Mouse (Mus musculus) forebrain, embryonic 15.5 days (tissue): ENCODE measurements around the gene Tmem43. TPM values are rescaled to one million over a fixed set of nuclear protein-coding genes. Genes with fewer than 3 reads are reported as not detected.
"Not testable (repeated sequence)": the region's sequence is repeated elsewhere in the genome, so short reads cannot be mapped to it uniquely, and the experiment has no call there.

Source experiments
- ATAC-seq: fragments of 200-750 bp; cut with Nextera tagmentation; replicated peaks from 2 replicates; pipeline ENCODE4 v1.8.0; 2017; ENCODE audit warnings: mild to moderate bottlenecking, moderate TSS enrichment, moderate library complexity
- H3K27ac ChIP-seq: fragments of 300-500 bp; sonication (generic); replicated peaks from 2 replicates; pipeline ENCODE4 v1.5.1; 2015; ENCODE audit warnings: mild to moderate bottlenecking, inconsistent platforms
- H3K27me3 ChIP-seq: fragments of 300-500 bp; sonication (generic); 2 replicates; pipeline ENCODE4 v1.6.1; 2015; ENCODE audit warnings: inconsistent platforms
- H3K36me3 ChIP-seq: fragments of 300-500 bp; sonication (generic); 2 replicates; pipeline ENCODE4 v1.6.1; 2015; ENCODE audit warnings: mild to moderate bottlenecking, inconsistent platforms
- H3K4me1 ChIP-seq: fragments of 300-500 bp; sonication (generic); 2 replicates; pipeline ENCODE4 v1.6.1; 2015; ENCODE audit warnings: inconsistent platforms
- H3K4me2 ChIP-seq: fragments of 300-500 bp; sonication (generic); replicated peaks from 2 replicates; pipeline ENCODE4 v1.6.1; 2015; ENCODE audit warnings: mild to moderate bottlenecking, inconsistent platforms
- H3K4me3 ChIP-seq: fragments of 300-500 bp; sonication (generic); 2 replicates; pipeline ENCODE4 v1.5.1; 2015; ENCODE audit warnings: mild to moderate bottlenecking, inconsistent platforms
- H3K9ac ChIP-seq: fragments of 300-500 bp; sonication (generic); replicated peaks from 2 replicates; pipeline ENCODE4 v1.6.1; 2015; ENCODE audit warnings: mild to moderate bottlenecking, inconsistent platforms
- H3K9me3 ChIP-seq: fragments of 300-500 bp; sonication (generic); 2 replicates; pipeline ENCODE4 v1.6.1; 2016; ENCODE audit warnings: inconsistent platforms
- WGBS: fragments of 180-500 bp; shearing (Covaris S2); methylation state at CpG from one replicate; pipeline ENCODE4 v1.1.7; 2015; ENCODE audit warnings: mixed read lengths; 5-methylcytosine and 5-hydroxymethylcytosine counted together
- polyA plus RNA-seq: library from polyadenylated mRNA; unstranded; fragments of >200 nt; fragmentation: Nextera tagmentation; extraction: Ambion mirVana; gene quantifications from 2 replicates; pipeline ENCODE4 v1.2.1, GENCODE M21; 2015

Tmem43 gene
- polyA plus RNA-seq, 1 experiment from 2014 or later = 54.1 TPM

DNA sequence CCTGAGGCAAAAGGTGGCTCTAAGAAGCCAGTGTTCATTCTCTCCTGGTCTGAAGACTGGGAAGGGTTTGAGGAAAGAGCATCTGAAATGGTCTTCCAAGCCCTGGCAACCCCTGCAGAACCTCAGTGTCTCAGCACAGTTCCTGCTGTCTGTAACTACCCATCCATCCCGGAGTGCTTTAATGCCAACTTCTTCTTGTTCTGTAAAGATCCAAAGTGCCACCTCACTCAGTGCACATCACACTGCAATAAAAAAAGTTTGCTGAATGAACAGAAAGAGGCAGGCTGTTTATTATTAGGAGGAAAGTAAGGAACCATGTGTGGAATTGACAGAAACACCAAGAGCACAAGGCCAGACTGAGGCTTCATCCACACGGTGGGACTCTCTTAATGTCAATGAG, 2.8 kb upstream of the Tmem43 start:
- 84% methylated on average over 2 of the region's 2 CpGs for WGBS
- Histone ChIP-seq H3K27ac (no peak overlapping the region), H3K27me3 (no peaks in the 10 kb centered on the region), H3K4me3 (no peak overlapping the region), H3K4me1 (peaks cover 30% of the 10 kb centered on the region), H3K36me3 (peaks cover 19% of the 10 kb centered on the region), H3K9me3 (no peaks in the 10 kb centered on the region), H3K9ac (no peak overlapping the region), H3K4me2 (no peak overlapping the region)
- ATAC-seq = no peak

DNA sequence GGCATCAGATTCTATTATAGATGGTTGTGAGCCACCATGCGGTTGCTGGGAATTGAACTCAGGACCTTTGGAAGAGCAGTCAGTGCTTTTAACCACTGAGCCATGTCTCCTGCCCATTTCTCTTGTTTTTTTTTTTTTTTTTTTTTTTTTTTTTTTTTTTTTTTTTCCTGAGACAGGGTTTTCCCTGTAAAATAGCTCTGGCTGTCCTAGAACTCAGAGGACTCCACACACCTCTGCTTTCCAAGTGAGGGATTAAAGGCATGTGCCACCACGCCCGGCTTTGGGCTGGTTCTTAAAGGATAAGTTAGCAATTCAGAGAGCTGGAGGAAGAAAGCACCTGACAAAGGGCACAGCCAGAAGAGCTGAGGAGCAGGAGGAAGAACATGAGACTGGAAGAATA, 2.1 kb upstream of the Tmem43 start:
- Histone ChIP-seq H3K36me3 (peaks cover 13% of the 10 kb centered on the region), H3K4me1 (peaks cover 31% of the 10 kb centered on the region)
- H3K9ac ChIP-seq, H3K4me3 ChIP-seq, H3K9me3 ChIP-seq, H3K4me2 ChIP-seq, ATAC-seq, H3K27ac ChIP-seq, H3K27me3 ChIP-seq: not testable (repeated sequence)
- over 99% methylated on average over 3 of the region's 3 CpGs for WGBS

DNA sequence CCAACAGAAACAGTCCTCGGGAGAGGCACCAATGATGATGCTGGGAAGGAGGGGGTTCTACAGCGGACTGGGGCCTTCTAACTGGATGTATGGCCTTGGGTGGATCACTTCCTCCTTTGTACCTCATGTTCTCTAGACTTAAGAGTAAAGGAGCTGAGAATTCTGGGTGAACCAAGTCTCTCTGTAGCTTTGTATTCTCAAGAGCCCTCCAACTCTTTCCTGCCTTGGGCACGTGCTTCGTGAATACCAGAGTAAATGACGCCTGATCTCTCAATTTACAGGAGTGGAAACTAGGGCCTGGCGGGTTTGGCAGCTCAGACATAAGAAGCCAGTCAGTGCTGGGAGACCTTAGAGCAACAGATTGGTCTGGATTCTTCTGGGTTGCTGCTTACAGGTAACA, 1.2 kb upstream of the Tmem43 start:
- peak overlapping the region; percentile 75 for H3K4me3 ChIP-seq
- H3K4me1 ChIP-seq = peaks cover 31% of the 10 kb centered on the region
- no peaks in the 10 kb centered on the region for H3K9me3 ChIP-seq
- no peaks in the 10 kb centered on the region for H3K27me3 ChIP-seq
- H3K27ac ChIP-seq = no peak overlapping the region
- 24% methylated on average over 6 of the region's 6 CpGs for whole genome bisulfite sequencing
- H3K36me3 ChIP-seq = peaks cover 8% of the 10 kb centered on the region
- peak overlapping the region; percentile 70 for H3K9ac ChIP-seq
- ATAC-seq = no peak
- peak overlapping the region; percentile 55 for H3K4me2 ChIP-seq

DNA sequence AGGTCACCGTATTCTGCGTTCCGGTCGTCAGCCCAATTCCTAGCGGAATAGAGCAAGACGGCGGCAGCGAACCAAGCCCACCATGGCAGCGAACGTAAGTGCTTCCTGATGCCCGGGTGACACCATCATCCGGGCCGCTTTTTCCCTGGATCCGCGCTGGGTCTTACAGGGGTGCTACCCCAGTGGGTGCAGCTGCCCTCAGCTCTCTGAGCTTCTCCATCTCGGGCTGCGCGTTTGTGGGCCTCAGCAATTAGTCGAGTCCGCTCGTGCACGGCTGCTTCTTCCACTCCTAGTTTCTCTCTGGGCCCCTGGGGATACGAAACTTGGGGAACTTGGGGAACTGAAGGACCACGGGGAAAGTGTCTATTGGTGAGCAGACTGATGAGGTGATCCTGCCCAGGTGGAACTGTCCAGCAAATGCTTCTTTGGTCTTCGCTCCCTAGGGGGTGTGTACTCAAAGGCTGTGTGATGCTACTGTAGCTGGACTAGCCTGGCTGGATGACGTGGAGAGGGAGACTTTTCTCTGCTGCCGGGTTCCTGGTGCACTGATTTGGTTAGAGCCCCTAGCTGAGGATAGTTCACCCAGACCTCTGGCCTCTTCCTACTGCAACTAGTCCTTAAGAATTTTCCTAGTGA, 420 bp downstream of the Tmem43 start:
- WGBS = 0% methylated on average over 27 of the region's 27 CpGs
- Histone ChIP-seq H3K27ac (peak overlapping the region; percentile 12), H3K36me3 (peaks cover 19% of the 10 kb centered on the region), H3K27me3 (no peaks in the 10 kb centered on the region), H3K9me3 (no peaks in the 10 kb centered on the region), H3K4me3 (peak overlapping the region; percentile 75), H3K9ac (peak overlapping the region; percentile 61), H3K4me1 (peaks cover 31% of the 10 kb centered on the region), H3K4me2 (peak overlapping the region; percentile 69)
- peak; percentile 59 for ATAC-seq

DNA sequence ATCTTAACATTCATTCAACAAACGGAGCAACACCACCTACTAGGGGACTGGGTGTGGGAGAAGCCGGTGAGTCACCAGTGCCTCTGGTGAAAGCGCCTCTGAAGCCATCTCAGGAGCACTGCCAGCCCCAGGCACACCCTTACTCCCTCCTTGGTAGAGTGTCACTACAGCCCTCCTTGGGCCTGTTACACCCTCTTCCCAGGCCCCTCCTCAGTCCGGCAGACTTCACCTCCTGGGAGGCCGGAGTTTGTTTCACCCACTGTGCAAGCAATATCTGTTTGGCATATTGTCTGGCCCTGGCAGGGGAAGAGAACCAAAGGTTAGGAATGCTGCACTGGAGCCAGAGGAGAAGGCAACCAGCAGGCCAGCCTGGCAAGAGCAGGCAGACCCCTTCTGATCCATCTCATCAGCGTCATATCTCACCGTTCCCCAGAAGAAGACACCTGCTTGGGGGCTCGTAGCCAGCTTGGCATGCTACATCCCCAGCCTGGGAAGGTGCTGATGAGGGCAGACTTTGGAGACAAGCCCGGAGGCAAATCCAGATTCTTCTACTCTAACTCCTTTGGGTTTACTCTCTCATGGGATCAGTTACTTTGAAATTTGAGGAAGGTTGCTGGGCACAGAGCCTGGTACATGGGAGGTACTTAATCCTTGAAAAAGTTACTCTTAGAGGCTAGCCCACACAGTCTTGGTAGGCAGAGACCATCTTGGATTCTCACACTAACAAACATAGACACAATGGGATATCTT, 1.1 kb downstream of the Tmem43 start:
- no peak for ATAC-seq
- H3K36me3 ChIP-seq = peaks cover 26% of the 10 kb centered on the region
- H3K9ac ChIP-seq = peak overlapping the region; percentile 61
- H3K4me3 ChIP-seq = peak overlapping the region; percentile 75
- 50% methylated on average over 9 of the region's 9 CpGs for WGBS
- H3K27me3 ChIP-seq = no peaks in the 10 kb centered on the region
- peak overlapping the region; percentile 69 for H3K4me2 ChIP-seq
- peaks cover 31% of the 10 kb centered on the region for H3K4me1 ChIP-seq
- no peaks in the 10 kb centered on the region for H3K9me3 ChIP-seq
- no peak overlapping the region for H3K27ac ChIP-seq

DNA sequence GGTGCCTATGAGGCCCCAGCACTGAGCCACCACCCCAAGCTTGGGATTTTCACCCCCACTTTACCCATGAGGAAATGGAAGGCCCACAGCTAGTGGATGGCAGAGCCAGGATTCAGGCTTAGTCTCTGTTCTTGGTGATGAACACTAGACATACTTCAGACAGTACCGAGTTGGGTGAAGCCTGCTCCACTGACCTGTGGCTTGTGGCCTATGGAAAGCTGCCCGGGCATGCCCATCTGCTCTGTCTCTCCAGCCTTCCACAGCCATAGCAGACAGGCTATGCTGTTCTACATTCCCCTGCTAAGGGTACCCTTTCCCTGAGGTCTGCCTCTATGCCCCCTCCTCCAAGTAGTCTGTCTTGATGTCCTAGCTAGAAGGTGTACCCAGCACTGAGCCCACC, 3.0 kb downstream of the Tmem43 start:
- Histone ChIP-seq H3K27me3 (no peaks in the 10 kb centered on the region), H3K27ac (no peak overlapping the region), H3K4me2 (no peak overlapping the region), H3K4me3 (no peak overlapping the region), H3K9me3 (no peaks in the 10 kb centered on the region), H3K4me1 (peaks cover 31% of the 10 kb centered on the region), H3K36me3 (peaks cover 44% of the 10 kb centered on the region), H3K9ac (no peak overlapping the region)
- WGBS = 95% methylated on average over 2 of the region's 2 CpGs
- ATAC-seq = no peak

DNA sequence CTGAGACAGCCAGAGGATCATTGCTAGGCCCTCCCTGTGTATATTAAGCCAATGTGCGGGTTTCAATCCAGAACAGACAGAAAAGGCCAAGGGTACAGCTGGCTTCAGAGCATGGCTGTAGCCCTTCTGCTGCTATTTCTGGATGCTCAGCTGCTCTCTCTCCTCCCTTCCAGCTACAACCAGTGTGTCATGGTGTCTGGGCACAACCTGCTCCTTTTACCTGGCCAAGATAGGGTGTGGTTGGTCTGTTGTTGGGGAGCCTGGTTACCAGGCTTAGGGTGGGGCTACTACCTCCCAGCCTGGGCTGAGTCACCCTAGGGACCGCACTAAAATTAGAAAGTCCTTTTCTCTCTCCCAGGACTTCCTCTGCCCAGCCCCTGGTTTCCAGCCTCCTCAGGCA, 9.9 kb downstream of the Tmem43 start:
- H3K9me3 ChIP-seq = no peaks in the 10 kb centered on the region
- H3K27me3 ChIP-seq = no peaks in the 10 kb centered on the region
- H3K4me1 ChIP-seq = no peaks in the 10 kb centered on the region
- ATAC-seq = no peak
- peaks cover 97% of the 10 kb centered on the region for H3K36me3 ChIP-seq
- WGBS = 98% methylated on average over 2 of the region's 2 CpGs
- no peak overlapping the region for H3K4me2 ChIP-seq
- no peak overlapping the region for H3K4me3 ChIP-seq
- H3K27ac ChIP-seq = no peak overlapping the region
- no peak overlapping the region for H3K9ac ChIP-seq

DNA sequence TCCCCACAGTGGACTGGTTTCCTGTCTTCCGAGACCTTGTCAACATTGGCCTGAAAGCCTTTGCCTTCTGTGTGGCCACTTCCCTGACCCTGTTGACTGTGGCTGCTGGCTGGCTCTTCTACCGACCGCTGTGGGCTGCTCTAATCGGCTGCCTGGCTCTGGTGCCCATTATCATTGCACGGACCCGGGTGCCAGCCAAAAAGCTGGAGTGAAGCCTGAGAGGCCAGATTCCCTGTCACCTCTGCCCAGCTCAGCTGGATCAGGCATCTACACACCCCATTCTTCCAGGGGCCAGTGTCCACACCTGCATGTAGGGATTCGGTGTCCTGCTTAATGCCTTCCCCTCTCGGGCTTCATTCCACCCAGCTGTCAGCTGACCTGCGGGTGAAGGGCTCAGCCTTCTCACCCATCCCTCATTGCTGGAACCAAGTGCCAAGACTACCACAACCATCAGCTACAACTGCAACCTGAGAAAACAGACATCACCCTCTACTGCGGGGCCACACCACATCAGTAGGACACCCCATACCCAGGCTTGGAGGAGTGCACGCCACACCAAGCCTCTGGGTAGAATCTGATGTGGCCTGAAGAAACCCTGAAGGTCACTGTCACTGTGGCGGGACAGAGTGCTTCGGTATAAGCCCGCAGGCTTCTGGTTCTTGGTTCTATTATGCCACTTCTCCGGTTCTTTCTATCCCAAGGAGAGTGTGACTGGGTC, 13.4 kb downstream of the Tmem43 start:
- Histone ChIP-seq H3K36me3 (peaks cover 81% of the 10 kb centered on the region), H3K4me2 (no peak overlapping the region), H3K27ac (no peak overlapping the region), H3K4me3 (no peak overlapping the region), H3K9ac (no peak overlapping the region), H3K27me3 (no peaks in the 10 kb centered on the region), H3K4me1 (no peaks in the 10 kb centered on the region), H3K9me3 (no peaks in the 10 kb centered on the region)
- ATAC-seq = no peak
- WGBS = 95% methylated on average over 15 of the region's 15 CpGs

DNA sequence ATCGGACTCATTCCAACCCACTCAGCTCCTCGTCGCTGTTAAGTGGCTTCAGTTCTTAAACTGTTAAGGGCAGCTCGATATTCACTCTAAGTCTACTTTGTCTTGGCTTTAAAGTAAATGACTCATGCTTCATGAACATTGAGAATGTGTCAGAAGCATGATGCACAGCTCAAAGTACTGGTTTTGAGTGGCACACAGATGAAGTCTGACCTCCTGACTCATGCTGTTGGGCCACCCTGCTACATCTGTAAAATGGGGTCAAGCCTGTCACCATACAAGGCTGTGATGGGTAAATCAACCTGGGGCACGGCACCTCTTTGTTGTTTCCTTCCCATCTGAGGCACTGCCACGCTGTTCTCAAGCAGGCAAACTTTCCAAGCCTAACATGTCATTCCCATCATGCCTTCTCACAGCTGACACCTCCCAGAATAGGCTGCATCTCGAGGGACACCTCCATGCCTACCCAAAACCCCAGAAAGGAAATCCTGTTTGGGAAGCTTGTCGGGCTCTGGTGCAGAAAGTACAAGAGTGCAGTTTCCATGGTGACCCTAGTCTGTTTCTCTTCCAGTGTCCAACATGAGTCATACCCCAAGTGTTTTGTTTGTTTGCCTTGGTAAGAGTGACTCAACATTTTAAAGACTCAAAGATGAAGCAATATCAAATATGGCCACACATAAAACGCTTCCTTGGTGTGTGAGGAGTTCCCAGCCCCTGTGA, 15.2 kb downstream of the Tmem43 start:
- WGBS = 86% methylated on average over 9 of the region's 9 CpGs
- no peaks in the 10 kb centered on the region for H3K27me3 ChIP-seq
- no peak overlapping the region for H3K27ac ChIP-seq
- no peak overlapping the region for H3K4me3 ChIP-seq
- no peak overlapping the region for H3K9ac ChIP-seq
- no peaks in the 10 kb centered on the region for H3K4me1 ChIP-seq
- no peak overlapping the region for H3K4me2 ChIP-seq
- no peaks in the 10 kb centered on the region for H3K9me3 ChIP-seq
- ATAC-seq = no peak
- H3K36me3 ChIP-seq = peaks cover 65% of the 10 kb centered on the region

DNA sequence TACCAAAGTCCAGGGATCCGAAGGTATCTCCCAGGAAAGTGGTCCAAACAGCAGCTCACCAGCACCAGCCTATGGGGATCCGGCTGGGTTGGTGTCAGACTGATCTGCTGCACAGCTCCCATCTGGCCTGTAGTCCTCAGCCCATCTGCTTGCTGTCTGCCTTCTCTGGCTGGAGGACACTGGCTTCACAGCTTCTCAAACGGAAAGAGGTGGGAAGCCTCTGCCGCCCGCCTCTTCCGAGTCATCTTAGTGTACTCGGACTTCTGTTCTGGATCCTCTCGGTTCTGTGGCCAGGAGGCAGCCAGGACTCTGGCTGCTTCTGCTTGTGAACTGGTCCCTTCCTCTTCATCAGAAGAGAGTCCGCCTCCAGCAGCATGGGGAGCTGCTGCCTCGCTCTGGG, 16.4 kb downstream of the Tmem43 start:
- no peaks in the 10 kb centered on the region for H3K27me3 ChIP-seq
- no peak overlapping the region for H3K9ac ChIP-seq
- H3K4me3 ChIP-seq = no peak overlapping the region
- no peak overlapping the region for H3K4me2 ChIP-seq
- no peaks in the 10 kb centered on the region for H3K4me1 ChIP-seq
- no peaks in the 10 kb centered on the region for H3K9me3 ChIP-seq
- ATAC-seq = no peak
- H3K27ac ChIP-seq = no peak overlapping the region
- WGBS = 79% methylated on average over 10 of the region's 10 CpGs
- H3K36me3 ChIP-seq = peaks cover 58% of the 10 kb centered on the region

DNA sequence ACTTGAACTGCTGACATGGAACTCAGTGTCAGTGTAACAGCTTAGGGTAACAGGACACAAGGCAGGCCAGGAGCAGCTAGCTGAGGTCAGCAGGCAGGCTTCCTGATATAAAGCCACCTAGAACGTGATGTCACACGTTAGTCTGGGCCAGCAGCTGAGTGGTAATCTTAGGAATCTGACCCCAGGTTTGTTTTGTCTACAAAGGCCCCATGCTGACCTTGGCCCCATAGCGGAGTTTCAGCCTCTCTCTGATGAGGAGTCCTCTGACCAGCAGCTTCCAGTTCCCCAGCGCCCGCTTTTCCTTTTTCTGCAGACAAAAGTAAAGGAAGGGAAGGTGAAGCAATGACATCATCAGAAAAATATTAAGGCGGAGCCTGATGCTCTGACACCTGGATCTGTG, 17.5 kb downstream of the Tmem43 start:
- Histone ChIP-seq H3K4me3 (no peak overlapping the region), H3K4me2 (no peak overlapping the region), H3K27me3 (no peaks in the 10 kb centered on the region), H3K9ac (no peak overlapping the region), H3K36me3 (peaks cover 55% of the 10 kb centered on the region), H3K4me1 (no peaks in the 10 kb centered on the region), H3K9me3 (no peaks in the 10 kb centered on the region), H3K27ac (no peak overlapping the region)
- 77% methylated on average over 6 of the region's 6 CpGs for WGBS
- no peak for ATAC-seq

DNA sequence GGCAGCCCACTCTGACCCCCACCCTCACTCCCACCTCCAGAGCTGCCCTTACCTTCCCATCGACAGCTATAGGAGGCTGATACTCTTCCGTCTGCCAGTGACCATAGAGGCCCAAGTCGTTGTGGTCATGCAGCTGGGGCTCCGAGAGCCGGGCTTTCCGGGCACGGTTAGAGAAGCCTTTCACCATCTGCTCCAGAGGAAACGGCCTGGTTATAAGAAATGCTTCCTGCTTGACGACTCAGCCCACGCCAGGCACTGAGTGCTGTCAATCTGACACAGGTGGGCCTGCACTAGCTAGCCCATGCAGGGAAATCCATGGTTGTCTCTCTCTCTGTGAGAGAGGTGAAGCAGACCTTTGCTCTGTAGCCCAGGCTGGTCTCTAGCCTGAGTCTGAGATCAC, 19.6 kb downstream of the Tmem43 start:
- WGBS = 90% methylated on average over 10 of the region's 10 CpGs
- H3K4me3 ChIP-seq = no peak overlapping the region
- no peak overlapping the region for H3K27ac ChIP-seq
- no peaks in the 10 kb centered on the region for H3K9me3 ChIP-seq
- H3K36me3 ChIP-seq = peaks cover 54% of the 10 kb centered on the region
- H3K27me3 ChIP-seq = no peaks in the 10 kb centered on the region
- no peaks in the 10 kb centered on the region for H3K4me1 ChIP-seq
- no peak overlapping the region for H3K4me2 ChIP-seq
- no peak for ATAC-seq
- no peak overlapping the region for H3K9ac ChIP-seq
